Mouse (Mus musculus) layer of hippocampus, adult 18-20 months (tissue): Measurements from ENCODE around the gene Olfr525. TPM values are rescaled to one million over a fixed set of nuclear protein-coding genes. Genes with fewer than 3 reads are reported as not detected.

Source experiments
- DNase-seq, 2 experiments: peaks; one replicate each; pipeline ENCODE4 v3.0.0; 2022; ENCODE audit warnings: low spot score in 2 of 2
- long read RNA-seq: library from polyadenylated mRNA; stranded (forward); transcript quantifications from one replicate; pipeline ENCODE4 v2.0.0, GENCODE M21; 2021
- total RNA-seq, 2 experiments: library from RNA; stranded (reverse); gene quantifications; 2 replicates each; pipeline ENCODE4 v1.2.3; 2021

Gene Olfr525
- total RNA-seq, result not detected
- long read RNA-seq, result 0 reads

- no peak for DNase-seq
These were observed at the start of gene Olfr525 for GRCm38 (mm10) chr7:140320558-140320957. Gene Olfr525 (plus strand): TSS chr7:140320858.

- DNase-seq, result no peak
These were observed 24.9 kb upstream of the Olfr525 start for GRCm38 (mm10) chr7:140295746-140296145.

- DNase-seq, result no peak
These were observed 23.8 kb upstream of the Olfr525 start for GRCm38 (mm10) chr7:140296876-140297275.

- DNase-seq, result no peak
These were observed 21.2 kb upstream of the Olfr525 start for GRCm38 (mm10) chr7:140299416-140299815.

GRCm38 (mm10) chr7:140319861-140320385 is 735 bp upstream of the Olfr525 start:
- DNase-seq, result no peak

- DNase-seq, result no peak
These were observed 477 bp downstream of the Olfr525 start for GRCm38 (mm10) chr7:140321135-140321534.

GRCm38 (mm10) chr7:140329766-140330304 is 9.2 kb downstream of the Olfr525 start:
- no peak for DNase-seq

GRCm38 (mm10) chr7:140333717-140334116 is 13.1 kb downstream of the Olfr525 start, which contains the start of gene Olfr527:
Gene Olfr527 (plus strand): TSS chr7:140334017.
- no peak for DNase-seq

GRCm38 (mm10) chr7:140361571-140361970 is 40.9 kb downstream of the Olfr525 start, which contains the start of gene Olfr60:
Gene Olfr60 (minus strand): TSS chr7:140361671.
- DNase-seq, result no peak

- no peak for DNase-seq
These were observed 53.6 kb downstream of the Olfr525 start for GRCm38 (mm10) chr7:140374300-140374699.

GRCm38 (mm10) chr7:140376231-140376630 is 55.6 kb downstream of the Olfr525 start, which contains the start of gene Olfr530:
Gene Olfr530 (minus strand): TSS chr7:140376331.
- no peak for DNase-seq

GRCm38 (mm10) chr7:140376911-140377310 is 56.3 kb downstream of the Olfr525 start:
- DNase-seq, result no peak

Other genes starting within 250 kb of the Olfr525 start
- 100 to 1,000 TPM; 269 to 293 TPM for gene Caly, start 238.3 kb upstream of the Olfr525 start, total RNA-seq
- gene Prap1, start 227.5 kb upstream of the Olfr525 start, total RNA-seq, result not detected
- 10 to 100 TPM; 41.7 to 43.4 TPM for gene Fuom, start 218.4 kb upstream of the Olfr525 start, total RNA-seq
- gene Paox, start 205.1 kb upstream of the Olfr525 start, total RNA-seq, result 1 to 10 TPM; 4.7 to 5.2 TPM
- gene Echs1, start 204.4 kb upstream of the Olfr525 start, total RNA-seq, result 10 to 100 TPM; 63.7 to 66.6 TPM
- 10 to 100 TPM; 20.9 to 27.8 TPM for gene Mtg1, start 183.3 kb upstream of the Olfr525 start, total RNA-seq
- gene Sprn, start 166.0 kb upstream of the Olfr525 start, total RNA-seq, result 100 to 1,000 TPM; 151 to 156 TPM
- gene Olfr522, start 156.1 kb upstream of the Olfr525 start, total RNA-seq, result not detected
- under 1 TPM in 1 of 2 experiments, not detected in 1; 0.10 TPM for gene Olfr523, start 147.6 kb upstream of the Olfr525 start, total RNA-seq
- not detected for gene Olfr524, start 114.9 kb upstream of the Olfr525 start, total RNA-seq
- gene Cd163l1, start 102.6 kb upstream of the Olfr525 start, total RNA-seq, result under 1 TPM; 0.57 to 0.76 TPM
- gene 5830411N06Rik, start 73.6 kb upstream of the Olfr525 start, total RNA-seq, result under 1 TPM in 1 of 2 experiments, not detected in 1; 0.27 TPM
- gene Olfr527, start 13.2 kb downstream of the Olfr525 start, total RNA-seq, result not detected
- not detected for gene Olfr60, start 40.8 kb downstream of the Olfr525 start, total RNA-seq
- not detected for gene Olfr530, start 55.5 kb downstream of the Olfr525 start, total RNA-seq
- gene Olfr531, start 82.1 kb downstream of the Olfr525 start, total RNA-seq, result not detected
- gene Olfr532, start 100.8 kb downstream of the Olfr525 start, total RNA-seq, result not detected
- not detected for gene Olfr533, start 142.5 kb downstream of the Olfr525 start, total RNA-seq
- under 1 TPM; 0.22 to 0.33 TPM for gene Olfr535, start 163.4 kb downstream of the Olfr525 start, total RNA-seq
- not detected for gene Olfr536, start 186.5 kb downstream of the Olfr525 start, total RNA-seq
- under 1 TPM in 1 of 2 experiments, not detected in 1; 0.25 TPM for gene Olfr538, start 247.0 kb downstream of the Olfr525 start, total RNA-seq